Mouse (Mus musculus): ENCODE data around the gene Rapsn. TPM values are rescaled to one million over a fixed set of nuclear protein-coding genes. Genes with fewer than 3 reads are reported as not detected.

The Rapsn gene
- total RNA-seq, 1 experiment: 1.1 TPM

- in situ Hi-C loops (cut with MboI; ENCODE audit: low sequenced_read_pairs in 2 of 2, unreplicated experiment in 2 of 2): no loop called here
- no peak for DNase-seq (ENCODE audit: low read depth, low spot score)
- TF ChIP-seq MAFK (IDR thresholded peaks at IDR 0.05; ENCODE audit: insufficient read depth, low read depth, low read length): no peak
- TF ChIP-seq ZC3H11A (IDR thresholded peaks at IDR 0.05; ENCODE audit: borderline replicate concordance, low read depth, low read length): no peak
- TF ChIP-seq CHD2 (IDR thresholded peaks at IDR 0.05; ENCODE audit: low read depth, low read length): no peak
- TF ChIP-seq HCFC1 (IDR thresholded peaks at IDR 0.05; ENCODE audit: borderline replicate concordance, insufficient read depth, low read length): no peak
- TF ChIP-seq ZNF384 (IDR thresholded peaks at IDR 0.05; ENCODE audit: low read depth, low read length): no peak
- Histone ChIP-seq H3K4me3 (ENCODE audit: insufficient read depth in 1 of 2, low read depth in 1 of 2, low read length in 2 of 2, poor library complexity in 1 of 2, severe bottlenecking in 1 of 2) (no peak overlapping the region), H3K27ac (ENCODE audit: insufficient read depth, low read depth, low read length, poor library complexity, severe bottlenecking) (no peak overlapping the region), H3K4me1 (ENCODE audit: control insufficient read depth in 2 of 2, insufficient read depth in 2 of 2, low read length in 2 of 2, poor library complexity in 1 of 2) (peaks cover 0 to 11% of the 10 kb centered on the region in 2 experiments; a peak in 3 of 4 replicates), H3K36me3 (ENCODE audit: control insufficient read depth, insufficient read depth, low read length, poor library complexity, severe bottlenecking) (peaks cover 15% of the 10 kb centered on the region), H3K9ac (ENCODE audit: insufficient read depth, low read depth, low read length, poor library complexity, severe bottlenecking) (no peak overlapping the region), H3K9me3 (ENCODE audit: control insufficient read depth, insufficient read depth, low read depth, low read length) (no peaks in the 10 kb centered on the region)
Measured at GRCm38 (mm10) chr2:91065544-91065943, 30.1 kb downstream of the Rapsn start.

DNA sequence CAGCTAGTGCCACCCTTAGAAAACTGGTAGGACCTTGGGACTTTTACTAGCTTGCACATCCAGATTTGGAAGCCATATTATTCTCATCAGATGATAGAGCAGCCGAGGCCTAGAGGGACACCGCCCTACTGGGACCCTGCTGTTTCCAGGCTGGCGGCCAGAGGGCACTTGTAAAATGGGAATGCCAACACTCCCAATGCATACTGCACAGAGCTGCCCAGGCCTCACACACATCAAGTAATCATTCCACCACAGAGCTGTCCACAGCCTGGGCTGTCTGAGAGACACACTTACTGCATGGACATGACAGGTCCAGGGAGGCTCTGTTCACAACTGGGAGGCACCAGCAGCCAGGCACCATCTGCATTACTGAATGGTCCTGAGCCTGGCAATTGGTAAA is 31.0 kb downstream of the Rapsn start:
- H3K4me3 ChIP-seq (ENCODE audit: insufficient read depth in 1 of 2, low read depth in 1 of 2, low read length in 2 of 2, poor library complexity in 1 of 2, severe bottlenecking in 1 of 2): no peak overlapping the region
- H3K9ac ChIP-seq (ENCODE audit: insufficient read depth, low read depth, low read length, poor library complexity, severe bottlenecking): no peak overlapping the region
- no peak for TF ChIP-seq CHD2 (IDR thresholded peaks at IDR 0.05; ENCODE audit: low read depth, low read length)
- no peak for TF ChIP-seq HCFC1 (IDR thresholded peaks at IDR 0.05; ENCODE audit: borderline replicate concordance, insufficient read depth, low read length)
- no peak for TF ChIP-seq MAFK (IDR thresholded peaks at IDR 0.05; ENCODE audit: insufficient read depth, low read depth, low read length)
- TF ChIP-seq ZNF384 (IDR thresholded peaks at IDR 0.05; ENCODE audit: low read depth, low read length): no peak
- no peak for TF ChIP-seq ZC3H11A (IDR thresholded peaks at IDR 0.05; ENCODE audit: borderline replicate concordance, low read depth, low read length)
- H3K4me1 ChIP-seq (ENCODE audit: control insufficient read depth in 2 of 2, insufficient read depth in 2 of 2, low read length in 2 of 2, poor library complexity in 1 of 2): peaks cover 0 to 9% of the 10 kb centered on the region in 2 experiments; a peak in 2 of 4 replicates
- in situ Hi-C loops (cut with MboI; ENCODE audit: low sequenced_read_pairs in 2 of 2, unreplicated experiment in 2 of 2): no loop called here
- no peaks in the 10 kb centered on the region for H3K9me3 ChIP-seq (ENCODE audit: control insufficient read depth, insufficient read depth, low read depth, low read length)
- no peak for DNase-seq (ENCODE audit: low read depth, low spot score)
- H3K36me3 ChIP-seq (ENCODE audit: control insufficient read depth, insufficient read depth, low read length, poor library complexity, severe bottlenecking): peaks cover 14% of the 10 kb centered on the region
- H3K27ac ChIP-seq (ENCODE audit: insufficient read depth, low read depth, low read length, poor library complexity, severe bottlenecking): no peak overlapping the region

DNA sequence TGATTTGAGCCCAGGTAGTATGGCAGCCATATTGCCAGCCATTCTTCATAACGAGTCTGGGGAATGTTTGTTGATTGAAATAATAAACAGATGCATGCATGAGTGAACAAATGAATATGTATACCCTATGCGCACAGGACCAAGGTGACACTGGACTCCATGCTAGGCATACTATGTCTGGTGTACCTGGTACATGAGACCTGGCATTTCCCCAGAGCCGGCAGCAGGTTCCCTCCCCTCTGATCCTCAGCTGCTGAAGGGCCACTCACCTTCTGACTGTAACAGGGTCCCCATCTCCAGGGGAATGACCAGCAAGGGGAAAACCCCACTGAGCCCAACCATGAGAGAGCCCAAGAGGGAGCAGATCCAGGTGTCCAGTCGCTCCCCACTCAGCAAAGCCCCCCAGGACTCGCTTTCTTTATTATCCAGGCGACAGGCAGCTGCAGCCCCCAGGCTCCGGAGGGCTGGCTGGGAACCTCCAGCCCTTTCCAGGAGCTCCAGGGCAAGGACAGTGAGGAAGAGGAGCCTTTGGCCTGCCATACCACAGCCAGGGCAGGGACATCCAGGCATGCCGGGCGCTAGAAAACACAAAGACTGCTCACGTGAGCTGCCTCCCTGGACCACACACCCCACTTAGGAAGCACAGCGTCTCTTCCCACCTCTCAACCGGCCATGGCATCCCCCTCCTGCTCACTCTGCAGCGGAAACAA is 32.9 kb downstream of the Rapsn start:
- Histone ChIP-seq H3K36me3 (ENCODE audit: control insufficient read depth, insufficient read depth, low read length, poor library complexity, severe bottlenecking) (peaks cover 2% of the 10 kb centered on the region), H3K9ac (ENCODE audit: insufficient read depth, low read depth, low read length, poor library complexity, severe bottlenecking) (no peak overlapping the region), H3K27ac (ENCODE audit: insufficient read depth, low read depth, low read length, poor library complexity, severe bottlenecking) (no peak overlapping the region), H3K4me1 (ENCODE audit: control insufficient read depth in 2 of 2, insufficient read depth in 2 of 2, low read length in 2 of 2, poor library complexity in 1 of 2) (peaks cover 0 to 9% of the 10 kb centered on the region in 2 experiments; a peak in 2 of 4 replicates), H3K4me3 (ENCODE audit: insufficient read depth in 1 of 2, low read depth in 1 of 2, low read length in 2 of 2, poor library complexity in 1 of 2, severe bottlenecking in 1 of 2) (no peak overlapping the region), H3K9me3 (ENCODE audit: control insufficient read depth, insufficient read depth, low read depth, low read length) (no peaks in the 10 kb centered on the region)
- TF ChIP-seq MAFK (IDR thresholded peaks at IDR 0.05; ENCODE audit: insufficient read depth, low read depth, low read length) (no peak), CHD2 (IDR thresholded peaks at IDR 0.05; ENCODE audit: low read depth, low read length) (no peak), HCFC1 (IDR thresholded peaks at IDR 0.05; ENCODE audit: borderline replicate concordance, insufficient read depth, low read length) (no peak), ZNF384 (IDR thresholded peaks at IDR 0.05; ENCODE audit: low read depth, low read length) (no peak), ZC3H11A (IDR thresholded peaks at IDR 0.05; ENCODE audit: borderline replicate concordance, low read depth, low read length) (no peak)
- in situ Hi-C loops (cut with MboI; ENCODE audit: low sequenced_read_pairs in 2 of 2, unreplicated experiment in 2 of 2): no loop called here
- DNase-seq (ENCODE audit: low read depth, low spot score): no peak

- Histone ChIP-seq H3K9me3 (ENCODE audit: control insufficient read depth, insufficient read depth, low read depth, low read length) (no peaks in the 10 kb centered on the region), H3K4me1 (ENCODE audit: control insufficient read depth in 2 of 2, insufficient read depth in 2 of 2, low read length in 2 of 2, poor library complexity in 1 of 2) (peaks cover 0 to 9% of the 10 kb centered on the region in 2 experiments; a peak in 2 of 4 replicates), H3K27ac (ENCODE audit: insufficient read depth, low read depth, low read length, poor library complexity, severe bottlenecking) (no peak overlapping the region), H3K9ac (ENCODE audit: insufficient read depth, low read depth, low read length, poor library complexity, severe bottlenecking) (no peak overlapping the region), H3K36me3 (ENCODE audit: control insufficient read depth, insufficient read depth, low read length, poor library complexity, severe bottlenecking) (no peaks in the 10 kb centered on the region; the same call in 1 of the 2 replicates), H3K4me3 (ENCODE audit: insufficient read depth in 1 of 2, low read depth in 1 of 2, low read length in 2 of 2, poor library complexity in 1 of 2, severe bottlenecking in 1 of 2) (no peak overlapping the region)
- TF ChIP-seq ZC3H11A (IDR thresholded peaks at IDR 0.05; ENCODE audit: borderline replicate concordance, low read depth, low read length) (no peak), CHD2 (IDR thresholded peaks at IDR 0.05; ENCODE audit: low read depth, low read length) (no peak), MAFK (IDR thresholded peaks at IDR 0.05; ENCODE audit: insufficient read depth, low read depth, low read length) (no peak), HCFC1 (IDR thresholded peaks at IDR 0.05; ENCODE audit: borderline replicate concordance, insufficient read depth, low read length) (no peak), ZNF384 (IDR thresholded peaks at IDR 0.05; ENCODE audit: low read depth, low read length) (no peak)
- in situ Hi-C loops (cut with MboI; ENCODE audit: low sequenced_read_pairs in 2 of 2, unreplicated experiment in 2 of 2): no loop called here
- no peak for DNase-seq (ENCODE audit: low read depth, low spot score)
Measured at GRCm38 (mm10) chr2:91068872-91069165, 33.4 kb downstream of the Rapsn start.
